Mouse (Mus musculus) erythroblast, embryonic 14.5 days (primary cell): ENCODE measurements around the gene Slc5a5.

Experiments used
- GATA1 ChIP-seq: IDR thresholded peaks from 2 replicates; pipeline ENCODE4 v1.6.1; 2012; ENCODE audit warnings: low read length, inconsistent platforms, mixed read lengths
- TAL1 ChIP-seq: IDR thresholded peaks from 3 replicates; pipeline ENCODE4 v1.6.1; 2012; ENCODE audit warnings: low read length, inconsistent platforms, mixed read lengths

- no peak for TF ChIP-seq GATA1
- no peak for TF ChIP-seq TAL1
Measured at GRCm38 (mm10) chr8:70904532-70904931, 12.0 kb upstream of the Slc5a5 start.
